Comparison of ENCODE assay signal across 12 mouse cellular contexts in genomic region chr5:23413058-23413457, GRCm38 (mm10). TPM values are rescaled to one million over a fixed set of nuclear protein-coding genes. Genes with fewer than 3 reads are reported as not detected.
A peak's percentile ranks its signal among the peaks of the same experiment; 100 is the strongest.
DNase-seq lines count a peak whose midpoint lies in the region; ATAC-seq and TF ChIP-seq lines count a peak whose summit lies in the region.
"Had no signal": no experiment of that assay in that cellular context is flagged by ENCODE, and none has a peak within 500 bp of the region (broad histone marks: within the 10 kb centered on the region; RNA-seq: fewer than 3 reads in every experiment).

No protein-coding gene starts in this region.

- no peak overlapping the region for H3K4me2 ChIP-seq in heart, embryonic 12.5 days
- no peak overlapping the region for H3K4me2 ChIP-seq in limb, embryonic 14.5 days (replicated peaks; ENCODE audit: low read depth, low read length, severe bottlenecking)

- 80% methylated on average over 4 of the region's 4 CpGs for WGBS in heart, embryonic 12.5 days
- 38% methylated on average over 4 of the region's 4 CpGs for WGBS in limb, embryonic 14.5 days

- 0 out of 2 replicates have a peak, but pooled peaks have one; percentile 32 for TF ChIP-seq EP300 in ES-Bruce4 (IDR thresholded peaks at IDR 0.05; ENCODE audit: insufficient read depth, low read depth, low read length)

- peaks cover 25% of the 10 kb centered on the region for H3K36me3 ChIP-seq in heart, embryonic 12.5 days
- H3K36me3 ChIP-seq in ES-Bruce4 (ENCODE audit: control insufficient read depth, insufficient read depth, low read length, poor library complexity, severe bottlenecking) = no peaks in the 10 kb centered on the region; the same call in 1 of the 2 replicates
- peaks cover 32% of the 10 kb centered on the region for H3K36me3 ChIP-seq in limb, embryonic 14.5 days (ENCODE audit: control insufficient read depth, insufficient read depth, low read length)

- H3K27me3 ChIP-seq in heart, embryonic 12.5 days (replicated peaks) = no peaks in the 10 kb centered on the region
- H3K27me3 ChIP-seq in ES-Bruce4 (ENCODE audit: control insufficient read depth, insufficient read depth, low read length, poor library complexity, severe bottlenecking) = no peaks in the 10 kb centered on the region
- no peaks in the 10 kb centered on the region for H3K27me3 ChIP-seq in limb, embryonic 14.5 days (ENCODE audit: control insufficient read depth, insufficient read depth, low read length)

- no peak for ATAC-seq in heart, embryonic 12.5 days (ENCODE audit: insufficient number of reproducible peaks, low FRiP score)
- no peak for ATAC-seq in limb, embryonic 14.5 days (ENCODE audit: low FRiP score, low read depth)

- H3K4me3 ChIP-seq in heart, embryonic 12.5 days = no peak overlapping the region
- H3K4me3 ChIP-seq in ES-Bruce4 (ENCODE audit: low read depth, low read length) = no peak overlapping the region
- H3K4me3 ChIP-seq in embryonic fibroblast, embryonic 13.5 days (ENCODE audit: insufficient read depth, low read length) = no peak overlapping the region
- no peak overlapping the region for H3K4me3 ChIP-seq in limb, embryonic 14.5 days (replicated peaks; ENCODE audit: low read length)

- H3K9me3 ChIP-seq in heart, embryonic 12.5 days (replicated peaks) = no peaks in the 10 kb centered on the region
- H3K9me3 ChIP-seq in ES-Bruce4 (replicated peaks; ENCODE audit: control insufficient read depth, insufficient read depth, low read length, poor library complexity, severe bottlenecking) = no peaks in the 10 kb centered on the region
- no peaks in the 10 kb centered on the region for H3K9me3 ChIP-seq in limb, embryonic 14.5 days (ENCODE audit: control insufficient read depth, low read length)

- H3K27ac ChIP-seq in heart, embryonic 12.5 days (ENCODE audit: poor library complexity, severe bottlenecking) = no peak overlapping the region
- peak overlapping the region; percentile 81 for H3K27ac ChIP-seq in ES-Bruce4 (ENCODE audit: insufficient read depth, low read length)
- peak overlapping the region; percentile 59 for H3K27ac ChIP-seq in embryonic fibroblast, embryonic 13.5 days (ENCODE audit: insufficient read depth, low read length)
- H3K27ac ChIP-seq in limb, embryonic 14.5 days (replicated peaks; ENCODE audit: low read depth, low read length) = 0 out of 2 replicates have a peak overlapping the region, but pooled peaks have one; percentile 44

- intact Hi-C loops in left cerebral cortex, postnatal 25 days (cut with DNase I) = no loop called here

- no peak for TF ChIP-seq CTCF in ES-Bruce4 (IDR thresholded peaks at IDR 0.05; ENCODE audit: low read depth, low read length)
- TF ChIP-seq CTCF in embryonic fibroblast, embryonic 13.5 days (IDR thresholded peaks at IDR 0.05; ENCODE audit: borderline replicate concordance, insufficient read depth, low read length) = no peak

- H3K4me1 ChIP-seq in heart, embryonic 12.5 days (replicated peaks) = peaks cover 93% of the 10 kb centered on the region
- H3K4me1 ChIP-seq in ES-Bruce4 (ENCODE audit: control insufficient read depth, insufficient read depth, low read length) = peaks cover 10% of the 10 kb centered on the region
- peaks cover 28% of the 10 kb centered on the region for H3K4me1 ChIP-seq in embryonic fibroblast, embryonic 13.5 days (ENCODE audit: control insufficient read depth, insufficient read depth, low read length)
- peaks cover 44% of the 10 kb centered on the region for H3K4me1 ChIP-seq in limb, embryonic 14.5 days (ENCODE audit: control insufficient read depth, insufficient read depth, low read length)

- TF ChIP-seq POLR2A in ES-Bruce4 (IDR thresholded peaks at IDR 0.05; ENCODE audit: insufficient read depth, low read length) = no peak
- no peak for TF ChIP-seq POLR2A in embryonic fibroblast, embryonic 13.5 days (IDR thresholded peaks at IDR 0.05; ENCODE audit: low read depth, low read length)
- no peak for TF ChIP-seq POLR2A in limb, embryonic 14.5 days (IDR thresholded peaks at IDR 0.05; ENCODE audit: borderline replicate concordance, extremely low read depth, insufficient read depth, insufficient read length)

- DNase-seq in heart, adult 9 months (ENCODE audit: low spot score in 2 of 2) = peak; percentile 59 to 78
- no peak for DNase-seq in limb, embryonic 14.5 days (ENCODE audit: low spot score)
- DNase-seq in frontal cortex, postnatal 10 days (ENCODE audit: low spot score in 2 of 2) = no peak
- DNase-seq in c-Kit-positive CD71-positive TER-119-positive erythroid progenitor cells, embryonic 14.5 days (ENCODE audit: low spot score) = no peak
- no peak for DNase-seq in left cerebral cortex, postnatal 25 days (ENCODE audit: low spot score in 2 of 2)
- DNase-seq: adrenal gland, adult 2 months; cerebellum, postnatal 10 days; right cerebral cortex, postnatal 14 days; thymus, postnatal 14 days had no signal

- no peak overlapping the region for H3K9ac ChIP-seq in heart, embryonic 12.5 days
- no peak overlapping the region for H3K9ac ChIP-seq in ES-Bruce4 (ENCODE audit: low read depth, poor library complexity, severe bottlenecking)
- H3K9ac ChIP-seq in limb, embryonic 14.5 days (ENCODE audit: low read depth, low read length, severe bottlenecking) = no peak overlapping the region

RNA-seq across cellular contexts. Expression of gene Kmt2e, which starts 21.2 kb away (rescaled TPM):
- 69.2 and 73.6 TPM in 2 replicates for polyA plus RNA-seq in heart, embryonic 12.5 days (2016; fragmentation: Nextera tagmentation; extraction: Ambion mirVana)
- polyA plus RNA-seq in ES-Bruce4 (2011; ENCODE audit: insufficient read depth, insufficient read length, low read depth, missing spikeins) = 36.5 and 40.3 TPM in 2 replicates
- polyA plus RNA-seq in embryonic fibroblast, embryonic 13.5 days (2011; ENCODE audit: insufficient read length, low read depth, missing spikeins) = 52.4 and 71.8 TPM in 2 replicates
- polyA plus RNA-seq in limb, embryonic 14.5 days (2012; rRNA removed) = 37.3 and 39.0 TPM in 2 replicates
- 87.2 and 97.4 TPM in 2 replicates for polyA plus RNA-seq in limb, embryonic 14.5 days (2014; fragmentation: Nextera tagmentation; extraction: Ambion mirVana)
- 10 to 100 TPM; 87.4 to 98.5 TPM for total RNA-seq in left cerebral cortex, postnatal 25 days (2021)

Comparison
In these comparisons a context has a peak if more than half of its experiments do, and no peak if none do; other contexts are left out.
1. DNase-seq: peak in heart, adult 9 months (2 of 2); none in limb, embryonic 14.5 days (single experiment), frontal cortex, postnatal 10 days (0 of 2), c-Kit-positive CD71-positive TER-119-positive erythroid progenitor cells, embryonic 14.5 days (single experiment) and left cerebral cortex, postnatal 25 days (0 of 2).